Mouse (Mus musculus) small intestine, adult 2 months (tissue): ENCODE data around the gene Wwox. TPM values are rescaled to one million over a fixed set of nuclear protein-coding genes. Genes with fewer than 3 reads are reported as not detected.

Source experiments
- H3K27ac ChIP-seq: fragments of 200-500 bp; 2 replicates; pipeline ENCODE4 v1.5.1; 2012; ENCODE audit warnings: low read depth, low read length, control low read depth, inconsistent platforms; ENCODE audit not compliant: insufficient read depth
- H3K27me3 ChIP-seq: fragments of 200-500 bp; 2 replicates; pipeline ENCODE4 v1.6.1; 2012; ENCODE audit warnings: mild to moderate bottlenecking, moderate library complexity, low read length, inconsistent platforms; ENCODE audit not compliant: control insufficient read depth, insufficient read depth
- H3K36me3 ChIP-seq: fragments of 200-500 bp; 2 replicates; pipeline ENCODE4 v1.6.1; 2012; ENCODE audit warnings: mild to moderate bottlenecking, low read length, control low read depth, inconsistent platforms; ENCODE audit not compliant: control insufficient read depth, insufficient read depth
- H3K4me1 ChIP-seq: fragments of 200-500 bp; 2 replicates; pipeline ENCODE4 v1.6.1; 2012; ENCODE audit warnings: low read length, inconsistent platforms, mixed read lengths; ENCODE audit not compliant: control insufficient read depth, insufficient read depth, insufficient read length
- H3K4me3 ChIP-seq: fragments of 200-500 bp; 2 replicates; pipeline ENCODE4 v1.5.1; 2012; ENCODE audit warnings: low read depth, mild to moderate bottlenecking, control low read depth, inconsistent platforms, low read length, moderate library complexity
- CTCF ChIP-seq: fragments of 200-500 bp; IDR thresholded peaks from 2 replicates; pipeline ENCODE4 v1.5.1; 2012; ENCODE audit warnings: low read depth, mild to moderate bottlenecking, control low read depth, inconsistent platforms, low read length, moderate library complexity, mixed read lengths; ENCODE audit not compliant: insufficient replicate concordance, insufficient read length; ENCODE audit errors: extremely low read depth
- POLR2A ChIP-seq: fragments of 200-500 bp; IDR thresholded peaks from 2 replicates; pipeline ENCODE4 v1.6.1; 2012; ENCODE audit warnings: low read depth, mild to moderate bottlenecking, control low read depth, inconsistent platforms, low read length, moderate library complexity
- WGBS: fragments of 180-500 bp; shearing (Covaris S2); methylation state at CpG from one replicate; pipeline ENCODE4 v1.1.7; 2018; 5-methylcytosine and 5-hydroxymethylcytosine counted together
- polyA plus RNA-seq: library from polyadenylated mRNA; depleted of rRNA; stranded (reverse); fragments of >200 nt; gene quantifications from 2 replicates; pipeline ENCODE4 v1.2.3, GENCODE M21; 2012

The Wwox gene
- polyA plus RNA-seq, 1 experiment = 6.0 TPM

- WGBS = 60% methylated on average over 15 of the region's 15 CpGs
- Histone ChIP-seq H3K27ac (no peak overlapping the region), H3K4me1 (no peaks in the 10 kb centered on the region), H3K27me3 (no peaks in the 10 kb centered on the region), H3K36me3 (no peaks in the 10 kb centered on the region), H3K4me3 (no peak overlapping the region)
- TF ChIP-seq POLR2A (no peak), CTCF (no peak)
These were observed 580.2 kb downstream of the Wwox start for GRCm38 (mm10) chr8:115019661-115020060.

- WGBS = 86% methylated on average over 8 of the region's 8 CpGs
- H3K27ac ChIP-seq = no peak overlapping the region
- H3K4me1 ChIP-seq = no peaks in the 10 kb centered on the region
- H3K27me3 ChIP-seq = no peaks in the 10 kb centered on the region
- no peak for TF ChIP-seq POLR2A
- no peak for TF ChIP-seq CTCF
- H3K4me3 ChIP-seq = no peak overlapping the region
- H3K36me3 ChIP-seq = no peaks in the 10 kb centered on the region
These were observed 582.3 kb downstream of the Wwox start for GRCm38 (mm10) chr8:115021731-115022130.

GRCm38 (mm10) chr8:115024062-115024461 is 584.6 kb downstream of the Wwox start:
- Histone ChIP-seq H3K27me3 (no peaks in the 10 kb centered on the region), H3K4me1 (no peaks in the 10 kb centered on the region), H3K36me3 (no peaks in the 10 kb centered on the region), H3K27ac (no peak overlapping the region), H3K4me3 (no peak overlapping the region)
- TF ChIP-seq POLR2A (no peak), CTCF (no peak)
- 86% methylated on average over 4 of the region's 4 CpGs for WGBS

- Histone ChIP-seq H3K27me3 (no peaks in the 10 kb centered on the region), H3K36me3 (no peaks in the 10 kb centered on the region), H3K27ac (no peak overlapping the region), H3K4me1 (no peaks in the 10 kb centered on the region), H3K4me3 (no peak overlapping the region)
- WGBS = 66% methylated on average over 10 of the region's 10 CpGs
- TF ChIP-seq CTCF (no peak), POLR2A (no peak)
These were observed 586.1 kb downstream of the Wwox start for GRCm38 (mm10) chr8:115025390-115026098.

GRCm38 (mm10) chr8:115026201-115026600 is 586.7 kb downstream of the Wwox start:
- Histone ChIP-seq H3K27me3 (no peaks in the 10 kb centered on the region), H3K4me1 (no peaks in the 10 kb centered on the region), H3K4me3 (no peak overlapping the region), H3K36me3 (no peaks in the 10 kb centered on the region), H3K27ac (no peak overlapping the region)
- 84% methylated on average over 7 of the region's 7 CpGs for WGBS
- TF ChIP-seq POLR2A = no peak
- no peak for TF ChIP-seq CTCF

GRCm38 (mm10) chr8:115033194-115033593 is 593.7 kb downstream of the Wwox start:
- Histone ChIP-seq H3K27me3 (no peaks in the 10 kb centered on the region), H3K36me3 (no peaks in the 10 kb centered on the region), H3K4me3 (no peak overlapping the region), H3K27ac (no peak overlapping the region), H3K4me1 (no peaks in the 10 kb centered on the region)
- TF ChIP-seq POLR2A (no peak), CTCF (no peak)
- WGBS = 67% methylated on average over 1 of the region's 1 CpGs

- WGBS = 72% methylated on average over 9 of the region's 9 CpGs
- no peaks in the 10 kb centered on the region for H3K4me1 ChIP-seq
- H3K36me3 ChIP-seq = no peaks in the 10 kb centered on the region
- no peaks in the 10 kb centered on the region for H3K27me3 ChIP-seq
- no peak overlapping the region for H3K4me3 ChIP-seq
- TF ChIP-seq POLR2A (no peak), CTCF (no peak)
- no peak overlapping the region for H3K27ac ChIP-seq
These were observed 596.6 kb downstream of the Wwox start for GRCm38 (mm10) chr8:115036016-115036415.
